Mouse (Mus musculus): ENCODE measurements around the gene Olfr1347. TPM values are rescaled to one million over a fixed set of nuclear protein-coding genes. Genes with fewer than 3 reads are reported as not detected.
"Not testable (repeated sequence)": the region's sequence is repeated elsewhere in the genome, so short reads cannot be mapped to it uniquely, and the experiment has no call there.

Gene Olfr1347
- polyA plus RNA-seq (2012; rRNA removed), result not detected in 2 replicates

- H3K27me3 ChIP-seq (ENCODE audit: control insufficient read depth, insufficient read depth, low read length), result no peaks in the 10 kb centered on the region
- no peaks in the 10 kb centered on the region for H3K4me1 ChIP-seq (ENCODE audit: control insufficient read depth, insufficient read depth, insufficient read length)
- H3K36me3 ChIP-seq (ENCODE audit: control insufficient read depth, insufficient read depth, low read length), result no peaks in the 10 kb centered on the region
- no peak within 1 kb of the TSS for H3K27ac ChIP-seq (ENCODE audit: insufficient read depth, low read length)
- no peak for TF ChIP-seq POLR2A (IDR thresholded peaks at IDR 0.05; ENCODE audit: low read depth, low read length)
- no peak for TF ChIP-seq CTCF (IDR thresholded peaks at IDR 0.05; ENCODE audit: extremely low read depth, insufficient read depth, insufficient read length, insufficient replicate concordance)
- no peak for DNase-seq (ENCODE audit: low read depth in 1 of 2, low spot score in 2 of 2)
- 62% methylated on average over 1 of the region's 1 CpGs for WGBS
- no peak within 1 kb of the TSS for H3K4me3 ChIP-seq (ENCODE audit: extremely low read depth, insufficient read depth, insufficient read length)
These were observed at the start of gene Olfr1347 for GRCm38 (mm10) chr7:6499655-6500054. Olfr1347 (minus strand) TSS chr7:6499755.

GRCm38 (mm10) chr7:6526141-6526540 is 26.6 kb upstream of the Olfr1347 start:
- Histone ChIP-seq H3K36me3 (ENCODE audit: control insufficient read depth, insufficient read depth, low read length) (no peaks in the 10 kb centered on the region), H3K4me3 (ENCODE audit: extremely low read depth, insufficient read depth, insufficient read length) (no peak overlapping the region), H3K27me3 (ENCODE audit: control insufficient read depth, insufficient read depth, low read length) (no peaks in the 10 kb centered on the region), H3K4me1 (ENCODE audit: control insufficient read depth, insufficient read depth, insufficient read length) (no peaks in the 10 kb centered on the region), H3K27ac (ENCODE audit: insufficient read depth, low read length) (no peak overlapping the region)
- TF ChIP-seq CTCF (IDR thresholded peaks at IDR 0.05; ENCODE audit: extremely low read depth, insufficient read depth, insufficient read length, insufficient replicate concordance) (peak; percentile 9; the same call in 1 of the 2 replicates), POLR2A (IDR thresholded peaks at IDR 0.05; ENCODE audit: low read depth, low read length) (no peak)
- DNase-seq (ENCODE audit: low read depth in 1 of 2, low spot score in 2 of 2), result no peak
- 68% methylated on average over 5 of the region's 5 CpGs for WGBS

DNA sequence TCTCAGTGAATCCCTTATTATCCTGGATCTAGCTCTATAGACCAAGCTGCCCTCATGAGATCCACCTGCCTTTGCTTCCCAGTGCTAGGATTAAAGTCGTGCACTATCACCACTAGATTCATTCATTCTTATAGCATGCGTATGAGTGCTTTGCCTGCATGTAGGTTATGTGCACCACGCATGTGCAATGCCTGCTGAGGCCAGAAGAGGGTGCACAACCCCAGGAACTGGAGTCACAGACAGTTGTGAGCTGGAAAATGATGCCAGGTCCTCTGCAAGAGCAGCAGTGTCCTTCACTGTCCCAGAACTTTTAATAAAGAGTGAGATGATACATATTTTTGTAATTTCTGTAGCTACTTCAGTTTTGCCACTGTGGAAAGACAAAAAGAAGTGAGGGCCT is 25.4 kb upstream of the Olfr1347 start:
- no peak for TF ChIP-seq CTCF (IDR thresholded peaks at IDR 0.05; ENCODE audit: extremely low read depth, insufficient read depth, insufficient read length, insufficient replicate concordance)
- TF ChIP-seq POLR2A (IDR thresholded peaks at IDR 0.05; ENCODE audit: low read depth, low read length), result no peak
- DNase-seq (ENCODE audit: low read depth in 1 of 2, low spot score in 2 of 2), result no peak
- Histone ChIP-seq H3K4me1 (ENCODE audit: control insufficient read depth, insufficient read depth, insufficient read length) (no peaks in the 10 kb centered on the region), H3K27ac (ENCODE audit: insufficient read depth, low read length) (no peak overlapping the region), H3K4me3 (ENCODE audit: extremely low read depth, insufficient read depth, insufficient read length) (no peak overlapping the region), H3K36me3 (ENCODE audit: control insufficient read depth, insufficient read depth, low read length) (no peaks in the 10 kb centered on the region), H3K27me3 (ENCODE audit: control insufficient read depth, insufficient read depth, low read length) (no peaks in the 10 kb centered on the region)
- 62% methylated on average over 3 of the region's 3 CpGs for WGBS

DNA sequence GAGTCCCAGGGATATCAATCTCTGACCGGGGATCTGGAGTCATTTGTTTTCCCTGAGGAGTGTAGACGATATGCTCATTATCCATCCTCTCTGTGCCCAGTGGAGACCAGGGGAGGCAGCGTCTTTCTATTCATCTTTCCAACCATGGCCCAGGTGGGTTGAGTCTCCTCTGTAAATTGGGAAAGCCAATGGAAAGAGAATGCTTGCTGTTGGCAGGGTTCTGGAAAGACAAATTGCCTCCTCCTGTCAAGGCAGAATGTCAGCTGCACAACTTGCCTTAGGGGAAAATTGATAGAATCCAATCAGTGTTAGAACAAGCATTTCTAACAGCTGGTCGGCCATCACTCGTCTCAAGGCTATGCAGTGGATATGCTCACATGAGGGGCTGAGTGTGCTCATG is 23.3 kb upstream of the Olfr1347 start, which contains the start of gene Olfr1349:
Olfr1349 (minus strand) TSS at position 101 of the 400 bp plus-strand sequence.
- no peak for TF ChIP-seq POLR2A (IDR thresholded peaks at IDR 0.05; ENCODE audit: low read depth, low read length)
- TF ChIP-seq CTCF (IDR thresholded peaks at IDR 0.05; ENCODE audit: extremely low read depth, insufficient read depth, insufficient read length, insufficient replicate concordance), result no peak
- 83% methylated on average over 5 of the region's 5 CpGs for WGBS
- Histone ChIP-seq H3K36me3 (ENCODE audit: control insufficient read depth, insufficient read depth, low read length) (no peaks in the 10 kb centered on the region), H3K27me3 (ENCODE audit: control insufficient read depth, insufficient read depth, low read length) (no peaks in the 10 kb centered on the region), H3K4me3 (ENCODE audit: extremely low read depth, insufficient read depth, insufficient read length) (no peak within 1 kb of the TSS), H3K27ac (ENCODE audit: insufficient read depth, low read length) (no peak within 1 kb of the TSS), H3K4me1 (ENCODE audit: control insufficient read depth, insufficient read depth, insufficient read length) (no peaks in the 10 kb centered on the region)
- DNase-seq (ENCODE audit: low read depth in 1 of 2, low spot score in 2 of 2), result no peak

GRCm38 (mm10) chr7:6521666-6522065 is 22.1 kb upstream of the Olfr1347 start:
- WGBS, result 41% methylated on average over 1 of the region's 1 CpGs

DNA sequence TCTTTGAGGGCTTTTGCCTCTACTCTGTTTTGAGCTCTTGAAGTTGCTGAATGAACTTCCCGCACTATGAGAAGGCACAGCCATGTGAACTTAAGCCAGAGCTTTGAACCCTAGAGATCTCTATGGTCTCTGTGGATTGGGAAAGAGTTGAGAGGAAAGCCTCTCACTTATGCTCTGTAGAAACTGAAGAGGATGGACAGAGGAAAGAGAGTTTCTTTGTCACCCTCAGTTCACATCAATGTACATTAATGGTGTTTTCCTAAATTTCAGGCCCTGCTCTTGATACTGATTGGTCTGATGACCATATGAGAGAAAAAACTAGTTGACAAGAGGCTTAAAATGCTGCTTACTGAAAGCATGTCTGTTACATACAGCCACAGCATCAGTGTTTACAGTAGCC is 9.1 kb upstream of the Olfr1347 start, which contains the start of gene Olfr1348:
Olfr1348 (minus strand) TSS at position 101 of the 400 bp plus-strand sequence.
- Histone ChIP-seq H3K27me3 (ENCODE audit: control insufficient read depth, insufficient read depth, low read length) (no peaks in the 10 kb centered on the region), H3K36me3 (ENCODE audit: control insufficient read depth, insufficient read depth, low read length) (no peaks in the 10 kb centered on the region), H3K4me3 (ENCODE audit: extremely low read depth, insufficient read depth, insufficient read length) (no peak within 1 kb of the TSS), H3K4me1 (ENCODE audit: control insufficient read depth, insufficient read depth, insufficient read length) (no peaks in the 10 kb centered on the region), H3K27ac (ENCODE audit: insufficient read depth, low read length) (no peak within 1 kb of the TSS)
- no peak for TF ChIP-seq POLR2A (IDR thresholded peaks at IDR 0.05; ENCODE audit: low read depth, low read length)
- TF ChIP-seq CTCF (IDR thresholded peaks at IDR 0.05; ENCODE audit: extremely low read depth, insufficient read depth, insufficient read length, insufficient replicate concordance), result no peak
- no peak for DNase-seq (ENCODE audit: low read depth in 1 of 2, low spot score in 2 of 2)
- WGBS, result 92% methylated on average over 1 of the region's 1 CpGs

More at GRCm38 (mm10) chr7:6521666-6522065, 22.1 kb upstream of the Olfr1347 start:
- no peak for DNase-seq (ENCODE audit: low read depth in 1 of 2, low spot score in 2 of 2)
- TF ChIP-seq CTCF (IDR thresholded peaks at IDR 0.05; ENCODE audit: extremely low read depth, insufficient read depth, insufficient read length, insufficient replicate concordance) (no peak), POLR2A (IDR thresholded peaks at IDR 0.05; ENCODE audit: low read depth, low read length) (no peak)
- Histone ChIP-seq H3K27ac (ENCODE audit: insufficient read depth, low read length) (no peak overlapping the region), H3K4me3 (ENCODE audit: extremely low read depth, insufficient read depth, insufficient read length) (no peak overlapping the region), H3K27me3 (ENCODE audit: control insufficient read depth, insufficient read depth, low read length) (no peaks in the 10 kb centered on the region), H3K4me1 (ENCODE audit: control insufficient read depth, insufficient read depth, insufficient read length) (no peaks in the 10 kb centered on the region), H3K36me3 (ENCODE audit: control insufficient read depth, insufficient read depth, low read length) (no peaks in the 10 kb centered on the region)

- H3K27me3 ChIP-seq (ENCODE audit: control insufficient read depth, insufficient read depth, low read length), result no peaks in the 10 kb centered on the region
- H3K36me3 ChIP-seq (ENCODE audit: control insufficient read depth, insufficient read depth, low read length), result no peaks in the 10 kb centered on the region
- H3K27ac ChIP-seq (ENCODE audit: insufficient read depth, low read length), result no peak within 1 kb of the TSS
- no peak for TF ChIP-seq POLR2A (IDR thresholded peaks at IDR 0.05; ENCODE audit: low read depth, low read length)
- no peak for TF ChIP-seq CTCF (IDR thresholded peaks at IDR 0.05; ENCODE audit: extremely low read depth, insufficient read depth, insufficient read length, insufficient replicate concordance)
- 16% methylated on average over 2 of the region's 2 CpGs for WGBS
- DNase-seq (ENCODE audit: low read depth in 1 of 2, low spot score in 2 of 2), result no peak
- H3K4me3 ChIP-seq (ENCODE audit: extremely low read depth, insufficient read depth, insufficient read length), result no peak within 1 kb of the TSS
- H3K4me1 ChIP-seq (ENCODE audit: control insufficient read depth, insufficient read depth, insufficient read length), result no peaks in the 10 kb centered on the region
These were observed 12.7 kb downstream of the Olfr1347 start, which contains the start of gene Olfr5 for GRCm38 (mm10) chr7:6486841-6487240. Olfr5 (minus strand) TSS chr7:6486941.

DNA sequence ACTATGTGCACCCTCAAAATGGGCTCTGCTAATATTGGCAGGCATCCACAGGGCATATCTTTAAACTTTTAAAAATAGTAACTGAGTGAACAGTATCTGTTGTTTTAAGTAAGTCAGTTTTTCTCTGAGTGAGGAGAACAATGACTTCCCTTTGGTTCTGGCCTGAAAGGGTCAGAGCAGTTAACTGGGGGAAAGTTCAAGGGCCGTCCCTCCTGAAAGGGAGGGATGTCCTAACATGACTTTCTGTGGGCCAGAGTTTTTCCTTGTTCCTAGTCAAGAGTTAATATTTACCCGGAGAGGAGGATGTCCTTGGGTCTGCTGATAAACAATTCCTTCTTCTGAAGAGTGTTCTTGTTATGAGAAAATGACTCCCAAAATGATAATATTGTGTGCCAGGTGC is 21.9 kb downstream of the Olfr1347 start:
- not testable (repeated sequence) for H3K27ac ChIP-seq (ENCODE audit: insufficient read depth, low read length); DNase-seq (ENCODE audit: low read depth in 1 of 2, low spot score in 2 of 2); H3K36me3 ChIP-seq (ENCODE audit: control insufficient read depth, insufficient read depth, low read length); H3K27me3 ChIP-seq (ENCODE audit: control insufficient read depth, insufficient read depth, low read length); H3K4me1 ChIP-seq (ENCODE audit: control insufficient read depth, insufficient read depth, insufficient read length); H3K4me3 ChIP-seq (ENCODE audit: extremely low read depth, insufficient read depth, insufficient read length)
- 84% methylated on average over 2 of the region's 2 CpGs for WGBS

All from spleen, adult 2 months (tissue).